Mouse (Mus musculus): Measurements from ENCODE around the gene Borcs6. TPM values are rescaled to one million over a fixed set of nuclear protein-coding genes. Genes with fewer than 3 reads are reported as not detected.

Gene Borcs6
- polyA plus RNA-seq, 1 experiment from 2014 or later = 23.1 TPM

DNA sequence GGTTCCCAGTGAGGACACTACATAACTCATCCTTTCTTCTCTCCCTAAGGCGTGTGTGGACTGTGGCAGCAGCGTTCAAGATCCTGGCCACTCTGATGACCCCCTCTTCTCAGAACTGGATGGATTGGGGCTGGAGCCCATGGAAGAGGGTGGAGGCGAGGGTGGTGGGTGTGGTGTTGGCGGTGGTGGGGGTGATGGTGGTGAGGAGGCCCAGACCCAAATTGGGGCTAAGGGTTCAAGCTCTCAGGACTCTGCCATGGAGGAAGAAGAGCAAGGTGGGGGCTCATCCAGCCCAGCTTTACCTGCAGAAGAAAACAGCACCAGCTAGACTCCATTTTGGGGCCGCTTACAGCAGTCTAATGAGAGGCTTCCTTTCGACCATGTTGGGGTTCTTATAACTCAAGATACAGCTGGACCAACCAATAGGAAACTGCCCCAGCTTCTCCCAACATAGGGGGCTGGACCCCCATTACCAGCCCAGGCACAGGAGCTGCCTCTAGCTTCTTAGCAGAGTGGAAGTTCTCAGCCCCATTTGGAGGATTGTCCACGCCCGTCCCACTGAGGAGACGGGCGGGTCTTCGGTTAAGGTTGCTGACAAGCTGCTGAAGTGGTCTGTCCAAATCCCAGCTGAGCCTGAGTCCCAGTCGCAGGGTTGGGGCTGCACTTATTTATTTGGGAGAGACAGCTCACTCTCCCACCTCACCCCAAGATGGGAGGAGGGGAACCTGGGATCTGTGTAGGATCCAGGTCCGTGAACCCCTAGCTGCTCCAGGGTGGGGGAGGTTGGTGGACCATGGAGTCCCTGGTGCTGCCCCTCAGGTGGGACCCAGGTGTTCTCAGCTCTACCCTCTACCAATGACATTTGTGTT is 49.7 kb downstream of the Borcs6 start:
- Histone ChIP-seq H3K27ac (replicated peaks) (no peak overlapping the region), H3K4me2 (no peak overlapping the region), H3K4me3 (no peak overlapping the region), H3K4me1 (replicated peaks) (peaks cover 11% of the 10 kb centered on the region; the same call in 1 of the 2 replicates), H3K9ac (no peak overlapping the region), H3K36me3 (peaks cover 50% of the 10 kb centered on the region), H3K27me3 (no peaks in the 10 kb centered on the region), H3K9me3 (no peaks in the 10 kb centered on the region)
- ATAC-seq (ENCODE audit: low FRiP score, low read depth) = peak; percentile 27; the same call in 1 of the 2 replicates
- WGBS = 85% methylated on average over 13 of the region's 13 CpGs

DNA sequence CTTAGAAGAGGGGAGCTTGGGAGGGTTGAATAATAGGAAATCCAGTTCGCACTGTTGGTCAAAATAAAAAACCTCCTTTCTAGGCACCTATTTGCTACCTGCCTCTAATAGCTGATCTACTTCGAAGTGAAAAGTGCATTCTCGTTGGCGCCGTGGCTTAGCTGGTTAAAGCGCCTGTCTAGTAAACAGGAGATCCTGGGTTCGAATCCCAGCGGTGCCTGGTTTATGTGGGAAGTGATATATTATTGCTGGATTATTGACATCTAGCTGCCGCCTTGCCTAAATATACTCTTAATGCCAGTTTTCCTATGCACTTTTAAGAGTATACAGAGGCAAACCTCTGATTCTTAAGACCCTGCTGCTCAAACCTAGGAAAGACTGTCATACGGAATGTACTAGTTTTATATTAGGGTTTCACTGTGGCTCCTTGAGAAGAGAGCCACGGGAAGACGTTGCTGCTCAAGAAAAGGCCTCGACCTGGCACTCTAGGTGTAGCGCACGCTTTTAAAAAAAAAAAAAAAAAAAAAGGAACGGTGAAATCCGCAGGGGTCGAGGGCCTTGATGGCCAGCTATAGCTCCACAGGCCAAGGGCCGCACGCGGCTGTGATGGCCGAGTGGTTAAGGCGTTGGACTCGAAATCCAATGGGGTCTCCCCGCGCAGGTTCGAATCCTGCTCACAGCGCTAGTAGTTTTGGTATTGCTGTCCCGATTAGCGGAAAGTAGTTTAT is 51.0 kb downstream of the Borcs6 start:
- H3K4me3 ChIP-seq = peak overlapping the region; percentile 42
- H3K4me1 ChIP-seq (replicated peaks) = peaks cover 11% of the 10 kb centered on the region; the same call in 1 of the 2 replicates
- no peaks in the 10 kb centered on the region for H3K9me3 ChIP-seq
- ATAC-seq (ENCODE audit: low FRiP score, low read depth) = peak; percentile 75
- H3K4me2 ChIP-seq = peak overlapping the region; percentile 61
- peaks cover 38% of the 10 kb centered on the region for H3K36me3 ChIP-seq
- H3K9ac ChIP-seq = 0 out of 2 replicates have a peak overlapping the region, but pooled peaks have one; percentile 25
- H3K27ac ChIP-seq (replicated peaks) = peak overlapping the region; percentile 46
- peaks cover 5% of the 10 kb centered on the region; the same call in 1 of the 2 replicates for H3K27me3 ChIP-seq
- WGBS = under 1% methylated on average over 30 of the region's 30 CpGs

Other genes starting within 250 kb of the Borcs6 start
- 103 and 105 TPM in 2 replicates for gene Ndel1, start 187.9 kb upstream of the Borcs6 start, polyA plus RNA-seq (2015; fragmentation: Nextera tagmentation; extraction: Ambion mirVana)
- gene Rnf222, start 171.2 kb upstream of the Borcs6 start, polyA plus RNA-seq (2015; fragmentation: Nextera tagmentation; extraction: Ambion mirVana) = not detected in 2 replicates
- 557 and 622 TPM in 2 replicates for gene Rpl26, start 158.1 kb upstream of the Borcs6 start, polyA plus RNA-seq (2015; fragmentation: Nextera tagmentation; extraction: Ambion mirVana)
- gene Odf4, start 132.6 kb upstream of the Borcs6 start, polyA plus RNA-seq (2015; fragmentation: Nextera tagmentation; extraction: Ambion mirVana) = 0.60 and 1.2 TPM in 2 replicates
- 21.8 and 25.3 TPM in 2 replicates for gene Arhgef15, start 102.2 kb upstream of the Borcs6 start, polyA plus RNA-seq (2015; fragmentation: Nextera tagmentation; extraction: Ambion mirVana)
- gene Slc25a35, start 91.6 kb upstream of the Borcs6 start, polyA plus RNA-seq (2015; fragmentation: Nextera tagmentation; extraction: Ambion mirVana) = 1.7 and 2.1 TPM in 2 replicates
- gene Rangrf, start 84.5 kb upstream of the Borcs6 start, polyA plus RNA-seq (2015; fragmentation: Nextera tagmentation; extraction: Ambion mirVana) = 29.8 and 34.3 TPM in 2 replicates
- 17.6 and 19.0 TPM in 2 replicates for gene Pfas, start 51.3 kb upstream of the Borcs6 start, polyA plus RNA-seq (2015; fragmentation: Nextera tagmentation; extraction: Ambion mirVana)
- gene Ctc1, start 43.8 kb upstream of the Borcs6 start, polyA plus RNA-seq (2015; fragmentation: Nextera tagmentation; extraction: Ambion mirVana) = 56.4 and 71.2 TPM in 2 replicates
- gene Aurkb, start 14.1 kb upstream of the Borcs6 start, polyA plus RNA-seq (2015; fragmentation: Nextera tagmentation; extraction: Ambion mirVana) = 28.6 and 36.1 TPM in 2 replicates
- 36.6 and 41.7 TPM in 2 replicates for gene Tmem107, start 11.1 kb downstream of the Borcs6 start, polyA plus RNA-seq (2015; fragmentation: Nextera tagmentation; extraction: Ambion mirVana)
- gene Vamp2, start 28.8 kb downstream of the Borcs6 start, polyA plus RNA-seq (2015; fragmentation: Nextera tagmentation; extraction: Ambion mirVana) = 317 and 437 TPM in 2 replicates
- gene Per1, start 35.5 kb downstream of the Borcs6 start, polyA plus RNA-seq (2015; fragmentation: Nextera tagmentation; extraction: Ambion mirVana) = 10.0 and 10.1 TPM in 2 replicates
- 0.87 and 0.98 TPM in 2 replicates for gene Hes7, start 60.7 kb downstream of the Borcs6 start, polyA plus RNA-seq (2015; fragmentation: Nextera tagmentation; extraction: Ambion mirVana)
- 0.40 and 0.42 TPM in 2 replicates for gene 9130213A22Rik, start 62.9 kb downstream of the Borcs6 start, polyA plus RNA-seq (2015; fragmentation: Nextera tagmentation; extraction: Ambion mirVana)
- 4.7 and 6.5 TPM in 2 replicates for gene Aloxe3, start 66.2 kb downstream of the Borcs6 start, polyA plus RNA-seq (2015; fragmentation: Nextera tagmentation; extraction: Ambion mirVana)
- 0.35 and 0.72 TPM in 2 replicates for gene Alox12b, start 97.3 kb downstream of the Borcs6 start, polyA plus RNA-seq (2015; fragmentation: Nextera tagmentation; extraction: Ambion mirVana)
- 0.34 and 0.44 TPM in 2 replicates for gene Alox8, start 138.1 kb downstream of the Borcs6 start, polyA plus RNA-seq (2015; fragmentation: Nextera tagmentation; extraction: Ambion mirVana)
- 0.40 and 0.43 TPM in 2 replicates for gene Gucy2e, start 177.3 kb downstream of the Borcs6 start, polyA plus RNA-seq (2015; fragmentation: Nextera tagmentation; extraction: Ambion mirVana)